Mouse (Mus musculus): Measurements from ENCODE around the gene Pnp. TPM values are rescaled to one million over a fixed set of nuclear protein-coding genes. Genes with fewer than 3 reads are reported as not detected.
"Not testable (repeated sequence)": the region's sequence is repeated elsewhere in the genome, so short reads cannot be mapped to it uniquely, and the experiment has no call there.

Gene Pnp
- polyA plus RNA-seq, 1 experiment from 2014 or later: 83.3 TPM

GRCm38 (mm10) chr14:50903973-50904827 lies 26.7 kb upstream of the Pnp start:
- no peaks in the 10 kb centered on the region for H3K27me3 ChIP-seq
- peaks cover 9% of the 10 kb centered on the region for H3K4me1 ChIP-seq (replicated peaks)
- no peak overlapping the region; the same call in 1 of the 2 replicates for H3K9ac ChIP-seq
- H3K4me2 ChIP-seq: peak overlapping the region; percentile 73
- H3K9me3 ChIP-seq (replicated peaks): no peaks in the 10 kb centered on the region
- H3K4me3 ChIP-seq (replicated peaks): peak overlapping the region; percentile 51
- ATAC-seq (ENCODE audit: insufficient read depth): peak; percentile 63
- no peaks in the 10 kb centered on the region for H3K36me3 ChIP-seq (replicated peaks)
- 7% methylated on average over 26 of the region's 26 CpGs for WGBS (ENCODE audit: insufficient replicate concordance)
- no peak overlapping the region for H3K27ac ChIP-seq (replicated peaks)

- H3K4me1 ChIP-seq (replicated peaks): peaks cover 9% of the 10 kb centered on the region
- no peaks in the 10 kb centered on the region for H3K9me3 ChIP-seq (replicated peaks)
- H3K4me2 ChIP-seq: no peak overlapping the region
- H3K9ac ChIP-seq: no peak overlapping the region
- no peaks in the 10 kb centered on the region for H3K36me3 ChIP-seq (replicated peaks)
- H3K27me3 ChIP-seq: no peaks in the 10 kb centered on the region
- ATAC-seq (ENCODE audit: insufficient read depth): no peak
- no peak overlapping the region for H3K4me3 ChIP-seq (replicated peaks)
- WGBS (ENCODE audit: insufficient replicate concordance): 79% methylated on average over 4 of the region's 4 CpGs
- H3K27ac ChIP-seq (replicated peaks): no peak overlapping the region
Measured at GRCm38 (mm10) chr14:50904828-50905129, 26.1 kb upstream of the Pnp start.

- not testable (repeated sequence) for H3K4me3 ChIP-seq (replicated peaks); H3K4me1 ChIP-seq (replicated peaks); ATAC-seq (ENCODE audit: insufficient read depth); H3K4me2 ChIP-seq; H3K27ac ChIP-seq (replicated peaks); H3K9ac ChIP-seq; H3K27me3 ChIP-seq; H3K36me3 ChIP-seq (replicated peaks); H3K9me3 ChIP-seq (replicated peaks)
Measured at GRCm38 (mm10) chr14:50905327-50905726, 25.6 kb upstream of the Pnp start.

GRCm38 (mm10) chr14:50908126-50908525 lies 22.8 kb upstream of the Pnp start:
- Histone ChIP-seq H3K9me3 (replicated peaks) (no peaks in the 10 kb centered on the region), H3K36me3 (replicated peaks) (0 out of 2 replicates have a peak, but pooled peaks cover 3% of the 10 kb centered on the region), H3K27me3 (no peaks in the 10 kb centered on the region), H3K4me3 (replicated peaks) (no peak overlapping the region), H3K4me1 (replicated peaks) (peaks cover 9% of the 10 kb centered on the region), H3K27ac (replicated peaks) (no peak overlapping the region), H3K4me2 (no peak overlapping the region), H3K9ac (no peak overlapping the region)
- no peak for ATAC-seq (ENCODE audit: insufficient read depth)
- 46% methylated on average over 4 of the region's 4 CpGs for WGBS (ENCODE audit: insufficient replicate concordance)

- Histone ChIP-seq H3K4me1 (replicated peaks) (no peaks in the 10 kb centered on the region), H3K36me3 (replicated peaks) (peaks cover 30% of the 10 kb centered on the region), H3K4me3 (replicated peaks) (no peak overlapping the region), H3K9ac (no peak overlapping the region), H3K27ac (replicated peaks) (no peak overlapping the region), H3K27me3 (no peaks in the 10 kb centered on the region), H3K9me3 (replicated peaks) (no peaks in the 10 kb centered on the region), H3K4me2 (no peak overlapping the region)
- 60% methylated on average over 3 of the region's 3 CpGs for WGBS (ENCODE audit: insufficient replicate concordance)
- no peak for ATAC-seq (ENCODE audit: insufficient read depth)
Measured at GRCm38 (mm10) chr14:50911356-50911755, 19.5 kb upstream of the Pnp start.

GRCm38 (mm10) chr14:50923437-50923836 lies 7.4 kb upstream of the Pnp start:
- peak overlapping the region; percentile 67; the same call in 1 of the 2 replicates for H3K9ac ChIP-seq

GRCm38 (mm10) chr14:50924281-50925064 lies 6.4 kb upstream of the Pnp start, which contains the start of the genes Osgep and Apex1:
Gene Osgep (minus strand): TSS chr14:50924893.
Gene Apex1 (plus strand): TSS chr14:50924968.
- no peaks in the 10 kb centered on the region for H3K27me3 ChIP-seq
- WGBS (ENCODE audit: insufficient replicate concordance): under 1% methylated on average over 57 of the region's 57 CpGs
- H3K27ac ChIP-seq (replicated peaks): peak within 1 kb of the TSS; percentile 89
- ATAC-seq (ENCODE audit: insufficient read depth): peak; percentile 85
- peaks cover 44% of the 10 kb centered on the region for H3K36me3 ChIP-seq (replicated peaks)
- peak within 1 kb of the TSS; percentile 92 for H3K4me2 ChIP-seq
- H3K4me1 ChIP-seq (replicated peaks): peaks cover 41% of the 10 kb centered on the region
- H3K4me3 ChIP-seq (replicated peaks): peak within 1 kb of the TSS; percentile 71
- H3K9ac ChIP-seq: peak within 1 kb of the TSS; percentile 67
- H3K9me3 ChIP-seq (replicated peaks): no peaks in the 10 kb centered on the region

More at GRCm38 (mm10) chr14:50923437-50923836, 7.4 kb upstream of the Pnp start:
- Histone ChIP-seq H3K36me3 (replicated peaks) (peaks cover 35% of the 10 kb centered on the region), H3K4me3 (replicated peaks) (peak overlapping the region; percentile 71), H3K4me1 (replicated peaks) (peaks cover 33% of the 10 kb centered on the region), H3K4me2 (peak overlapping the region; percentile 92)
- H3K9me3 ChIP-seq (replicated peaks); H3K27me3 ChIP-seq; ATAC-seq (ENCODE audit: insufficient read depth); H3K27ac ChIP-seq (replicated peaks): not testable (repeated sequence)
- 68% methylated on average over 1 of the region's 1 CpGs for WGBS (ENCODE audit: insufficient replicate concordance)

GRCm38 (mm10) chr14:50925111-50925920 lies 5.6 kb upstream of the Pnp start:
- H3K4me2 ChIP-seq: peak overlapping the region; percentile 92
- peak overlapping the region; percentile 71 for H3K4me3 ChIP-seq (replicated peaks)
- under 1% methylated on average over 38 of the region's 38 CpGs for WGBS (ENCODE audit: insufficient replicate concordance)
- H3K27me3 ChIP-seq: no peaks in the 10 kb centered on the region
- H3K4me1 ChIP-seq (replicated peaks): peaks cover 50% of the 10 kb centered on the region
- no peaks in the 10 kb centered on the region for H3K9me3 ChIP-seq (replicated peaks)
- peak overlapping the region; percentile 67 for H3K9ac ChIP-seq
- ATAC-seq (ENCODE audit: insufficient read depth): peak; percentile 58
- peaks cover 43% of the 10 kb centered on the region for H3K36me3 ChIP-seq (replicated peaks)
- peak overlapping the region; percentile 89 for H3K27ac ChIP-seq (replicated peaks)

- H3K9ac ChIP-seq: no peak overlapping the region
- no peak overlapping the region for H3K4me3 ChIP-seq (replicated peaks)
- peaks cover 60% of the 10 kb centered on the region for H3K4me1 ChIP-seq (replicated peaks)
- WGBS (ENCODE audit: insufficient replicate concordance): 78% methylated on average over 3 of the region's 3 CpGs
- no peak overlapping the region for H3K27ac ChIP-seq (replicated peaks)
- no peak for ATAC-seq (ENCODE audit: insufficient read depth)
- H3K36me3 ChIP-seq (replicated peaks): peaks cover 38% of the 10 kb centered on the region
- no peaks in the 10 kb centered on the region for H3K9me3 ChIP-seq (replicated peaks)
- H3K27me3 ChIP-seq: no peaks in the 10 kb centered on the region
- no peak overlapping the region for H3K4me2 ChIP-seq
Measured at GRCm38 (mm10) chr14:50927366-50927765, 3.5 kb upstream of the Pnp start.

GRCm38 (mm10) chr14:50929951-50930350 lies 931 bp upstream of the Pnp start:
- peak overlapping the region; percentile 85 for H3K4me2 ChIP-seq
- no peak for ATAC-seq (ENCODE audit: insufficient read depth)
- H3K36me3 ChIP-seq (replicated peaks): peaks cover 38% of the 10 kb centered on the region
- peaks cover 53% of the 10 kb centered on the region for H3K4me1 ChIP-seq (replicated peaks)
- H3K27me3 ChIP-seq: no peaks in the 10 kb centered on the region
- H3K27ac ChIP-seq (replicated peaks): peak overlapping the region; percentile 97
- no peaks in the 10 kb centered on the region for H3K9me3 ChIP-seq (replicated peaks)
- H3K9ac ChIP-seq: peak overlapping the region; percentile 93
- WGBS (ENCODE audit: insufficient replicate concordance): 7% methylated on average over 10 of the region's 10 CpGs
- H3K4me3 ChIP-seq (replicated peaks): peak overlapping the region; percentile 89
